Mouse (Mus musculus) splenic B cell, adult 2 months (primary cell): ENCODE data around the gene Zfp740.
A peak's percentile ranks its signal among the peaks of the same experiment; 100 is the strongest.
"Not testable (repeated sequence)": the region's sequence is repeated elsewhere in the genome, so short reads cannot be mapped to it uniquely, and the experiment has no call there.

Experiments used
- DNase-seq: peaks from one replicate; pipeline ENCODE4 v3.0.0-alpha.2; 2011; ENCODE audit warnings: low read depth, low spot score
- H3K27me3 ChIP-seq: 2 replicates; pipeline ENCODE4 v1.6.1; 2012; ENCODE audit warnings: mild to moderate bottlenecking, low read length, moderate library complexity, mixed read lengths; ENCODE audit not compliant: control insufficient read depth, poor library complexity, insufficient read depth, severe bottlenecking
- H3K36me3 ChIP-seq: 2 replicates; pipeline ENCODE4 v1.6.1; 2012; ENCODE audit warnings: mild to moderate bottlenecking, low read length, moderate library complexity, mixed read lengths; ENCODE audit not compliant: control insufficient read depth, poor library complexity, insufficient read depth, severe bottlenecking

The Zfp740 gene

DNA sequence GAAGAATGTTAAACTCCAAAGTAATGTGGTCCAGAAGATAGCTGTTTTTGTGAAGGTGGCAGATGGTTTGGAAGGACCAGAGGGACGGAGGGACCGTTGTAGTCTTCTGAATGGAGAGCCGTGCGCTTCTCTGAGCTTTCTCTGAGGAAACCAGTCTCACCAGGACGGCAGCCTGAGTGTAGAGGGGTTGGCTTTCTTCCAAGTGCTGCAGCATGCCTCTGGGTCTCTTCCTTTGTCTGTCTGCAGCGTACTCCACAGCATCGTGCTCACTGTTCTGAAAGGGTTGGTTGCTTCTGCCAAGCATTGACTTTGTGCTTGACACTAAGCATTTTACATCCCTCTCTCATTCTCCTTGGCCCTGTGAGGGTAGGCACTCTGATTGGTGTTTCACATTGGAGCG is 2.7 kb downstream of the Zfp740 start:
- no peaks in the 10 kb centered on the region for H3K27me3 ChIP-seq
- DNase-seq, result no peak
- peaks cover 8% of the 10 kb centered on the region for H3K36me3 ChIP-seq

DNA sequence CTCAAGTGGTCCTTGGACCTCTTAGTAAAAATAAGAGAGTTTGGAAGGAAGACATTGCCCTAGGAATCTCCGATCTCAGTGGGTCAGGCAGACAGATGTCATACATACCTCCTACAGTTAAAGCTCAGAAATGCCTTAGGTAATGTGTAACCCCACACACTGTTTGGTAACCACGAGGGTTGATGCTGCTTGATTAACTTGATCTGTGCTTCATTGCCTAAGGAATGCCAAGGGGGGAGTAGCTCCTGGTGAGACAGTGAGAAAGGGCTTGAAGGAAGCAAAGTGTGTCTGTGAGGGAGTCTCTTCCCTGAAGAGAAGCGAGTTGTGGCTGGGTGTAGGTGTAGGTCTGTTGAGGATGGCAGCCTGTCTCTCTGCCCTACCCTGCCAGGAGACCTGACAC is 4.3 kb downstream of the Zfp740 start:
- no peak for DNase-seq
- H3K36me3 ChIP-seq, result peaks cover 14% of the 10 kb centered on the region
- H3K27me3 ChIP-seq, result no peaks in the 10 kb centered on the region

DNA sequence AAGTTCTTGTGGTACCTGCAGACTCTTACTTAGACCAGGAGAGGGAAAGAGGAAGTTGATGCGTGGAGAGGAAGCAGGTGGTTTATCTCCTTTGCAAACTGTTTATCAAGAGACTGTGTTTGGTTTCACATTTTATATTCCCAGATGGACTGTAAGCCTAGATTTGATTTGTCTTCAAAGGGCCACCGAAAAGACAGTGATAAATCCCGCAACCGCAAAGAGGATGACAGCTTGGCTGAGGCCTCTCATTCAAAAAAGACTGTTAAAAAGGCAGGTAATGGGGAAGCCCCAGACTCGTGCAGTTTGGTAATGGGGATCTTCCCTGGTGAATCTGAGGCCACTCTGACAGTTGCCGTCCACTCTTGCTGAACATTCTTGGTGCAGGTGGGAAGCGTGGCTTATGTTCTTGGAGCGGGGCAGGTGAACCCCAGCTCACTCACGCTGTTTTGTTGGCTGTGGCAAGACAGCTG is 5.1 kb downstream of the Zfp740 start:
- Histone ChIP-seq H3K36me3 (peaks cover 22% of the 10 kb centered on the region), H3K27me3 (no peaks in the 10 kb centered on the region)
- DNase-seq, result peak; percentile 69

DNA sequence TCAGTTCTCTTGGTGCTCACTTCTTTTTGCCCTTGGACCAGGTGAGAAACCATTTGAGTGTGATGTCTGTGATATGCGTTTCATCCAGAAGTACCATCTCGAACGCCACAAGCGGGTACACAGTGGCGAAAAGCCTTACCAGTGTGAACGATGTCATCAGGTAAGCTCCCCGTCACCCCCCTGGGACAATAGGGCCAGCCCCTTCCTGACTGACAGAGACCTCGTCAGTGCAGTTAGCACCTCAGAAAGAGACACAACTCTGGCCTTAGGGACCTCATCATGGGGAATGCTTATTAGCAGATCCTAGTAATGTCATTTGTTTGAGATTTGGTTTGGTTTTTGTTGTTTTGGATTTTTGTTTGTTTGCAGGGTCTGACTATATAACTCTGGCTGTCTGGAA is 6.1 kb downstream of the Zfp740 start:
- peak; percentile 39 for DNase-seq
- peaks cover 23% of the 10 kb centered on the region for H3K36me3 ChIP-seq
- H3K27me3 ChIP-seq, result no peaks in the 10 kb centered on the region

DNA sequence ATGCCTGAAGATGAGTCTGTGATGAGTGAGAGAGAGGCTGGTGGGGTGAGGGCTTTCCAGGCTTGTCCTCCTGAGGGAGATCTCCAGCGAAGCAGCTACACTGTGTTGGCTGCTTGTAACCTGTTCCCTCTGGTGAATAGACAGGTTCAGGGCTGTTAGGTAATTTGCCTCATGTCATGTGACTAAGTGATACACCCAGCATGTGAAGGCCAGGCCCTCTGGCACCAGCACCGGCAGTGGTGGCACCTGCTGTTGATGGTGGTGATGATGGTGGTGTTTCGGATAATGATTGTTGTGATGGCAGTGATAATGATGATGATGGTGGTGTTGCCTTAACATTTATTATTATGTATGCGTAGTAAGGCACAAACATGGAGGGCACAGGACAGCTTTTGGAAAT is 7.8 kb downstream of the Zfp740 start:
- H3K36me3 ChIP-seq, result peaks cover 20% of the 10 kb centered on the region
- no peaks in the 10 kb centered on the region for H3K27me3 ChIP-seq
- no peak for DNase-seq

DNA sequence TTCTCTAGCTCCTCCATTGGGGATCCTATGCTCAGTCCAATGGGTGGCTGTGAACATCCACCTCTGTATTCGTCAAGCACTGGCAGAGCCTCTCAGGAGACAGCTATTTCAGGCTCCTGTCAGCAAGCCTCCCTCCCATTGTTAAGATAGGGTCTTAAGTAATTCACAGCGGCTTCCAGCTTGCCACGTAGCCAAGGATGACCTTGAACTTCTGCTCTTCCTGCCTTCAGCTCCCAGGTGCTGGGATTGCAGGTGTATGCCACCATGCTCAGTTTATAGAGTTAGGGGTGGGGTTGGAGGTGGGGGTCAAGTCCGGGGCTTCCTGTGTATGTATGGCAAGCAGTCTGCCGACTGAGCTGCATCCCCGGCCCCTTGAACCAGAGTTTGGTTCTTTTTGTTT is 8.8 kb downstream of the Zfp740 start:
- peaks cover 21% of the 10 kb centered on the region for H3K36me3 ChIP-seq
- no peak for DNase-seq
- H3K27me3 ChIP-seq, result no peaks in the 10 kb centered on the region

DNA sequence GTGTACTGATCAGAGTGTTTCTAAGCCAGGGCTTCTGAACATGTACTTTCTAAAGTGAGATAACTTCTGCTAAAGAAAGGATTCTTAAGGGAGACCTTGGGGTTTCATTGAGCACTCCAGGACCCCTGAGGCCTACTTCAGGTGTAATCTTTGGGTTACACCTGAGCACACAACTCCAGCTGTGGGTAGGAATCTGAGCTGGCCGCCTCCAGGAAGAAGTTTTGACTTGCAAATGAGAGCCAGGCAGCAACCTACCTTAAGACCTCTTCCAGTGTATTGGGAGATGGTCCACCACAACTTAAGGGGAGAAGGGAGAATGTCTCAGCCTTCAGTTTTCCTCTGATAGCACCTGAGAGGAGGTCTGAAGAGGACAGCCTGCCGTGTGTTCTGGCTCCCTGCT is 11.1 kb downstream of the Zfp740 start:
- Histone ChIP-seq H3K27me3 (no peaks in the 10 kb centered on the region), H3K36me3 (peaks cover 23% of the 10 kb centered on the region)
- DNase-seq, result no peak

DNA sequence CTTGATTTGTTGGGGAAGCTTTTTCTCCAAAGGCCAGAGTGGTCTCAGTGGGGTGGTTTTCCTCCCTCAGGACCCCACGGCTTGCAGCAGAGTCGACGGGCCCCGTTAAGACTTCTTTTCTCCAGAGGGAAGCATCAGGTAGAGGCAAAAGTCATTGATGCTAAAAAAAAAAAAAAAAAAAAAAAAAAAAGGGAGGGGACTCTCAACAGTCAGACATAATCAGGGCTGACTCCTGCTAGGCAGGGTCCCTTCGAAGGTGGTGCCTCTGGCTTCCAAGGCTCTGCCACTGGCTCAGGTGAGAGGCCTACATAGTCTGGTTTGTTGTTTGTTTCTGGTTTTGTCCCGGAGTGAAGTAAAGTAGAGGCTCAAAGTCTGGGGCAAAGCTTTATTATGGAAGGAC is 12.6 kb downstream of the Zfp740 start:
- no peak for DNase-seq
- H3K36me3 ChIP-seq, result peaks cover 22% of the 10 kb centered on the region

DNA sequence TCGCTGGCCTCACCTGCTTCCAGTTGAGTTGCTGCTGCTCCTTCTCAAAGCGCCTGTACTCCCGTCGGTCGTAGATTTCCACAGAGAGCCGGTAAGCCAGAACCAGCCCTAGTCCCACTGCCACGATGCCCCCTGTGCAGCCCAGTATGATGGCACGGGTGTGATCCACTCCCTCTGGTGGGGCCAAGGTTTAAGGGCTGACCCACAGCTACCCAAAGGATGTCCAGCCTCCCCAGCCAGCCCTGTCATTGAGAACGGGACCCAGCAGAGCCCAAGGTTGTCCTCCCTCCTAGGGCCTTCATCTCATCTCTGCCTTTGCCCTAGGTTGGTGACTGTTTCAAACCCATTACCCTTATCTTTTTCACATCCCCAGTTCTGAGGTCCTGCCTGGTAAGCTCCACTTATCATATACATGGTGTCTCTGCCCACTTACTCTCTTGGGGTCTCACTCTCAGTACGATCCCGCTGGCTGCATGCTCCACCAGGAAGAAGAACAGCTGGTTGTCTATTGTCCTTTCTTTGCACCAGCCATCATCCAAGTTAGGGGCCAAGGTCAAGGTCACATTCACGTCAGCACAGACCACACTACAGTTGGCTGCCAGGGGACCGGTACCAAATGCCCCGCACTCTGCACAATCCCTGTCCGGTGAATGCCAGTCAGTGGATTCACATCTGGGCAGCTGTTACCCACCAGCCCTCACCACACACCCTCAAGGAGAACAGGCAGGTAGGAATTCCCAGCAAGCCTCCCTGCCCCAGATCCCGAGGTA is 13.6 kb downstream of the Zfp740 start:
- Histone ChIP-seq H3K27me3 (no peaks in the 10 kb centered on the region), H3K36me3 (peaks cover 19% of the 10 kb centered on the region)
- DNase-seq, result no peak

More for the DNA sequence above, 12.6 kb downstream of the Zfp740 start:
- no peaks in the 10 kb centered on the region for H3K27me3 ChIP-seq

DNA sequence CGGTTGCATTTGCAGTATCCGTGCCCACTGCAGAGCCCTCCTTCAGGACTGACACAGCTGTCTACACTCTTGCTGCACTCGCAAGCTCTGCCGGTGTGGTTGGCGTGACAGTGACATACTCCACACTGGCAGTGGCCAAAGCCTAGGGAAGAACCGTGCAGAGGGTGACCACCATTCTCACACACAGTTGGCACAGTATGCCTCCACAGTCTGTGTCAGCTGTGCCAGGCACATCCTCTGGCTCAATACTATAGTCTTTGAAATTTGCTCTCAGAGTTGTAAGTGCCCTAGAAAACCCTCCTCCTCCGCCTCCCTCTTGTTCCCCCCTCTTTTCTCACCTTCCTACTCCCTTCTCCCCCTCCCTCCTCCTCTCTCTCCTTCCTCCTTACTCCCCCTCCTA is 14.3 kb downstream of the Zfp740 start:
- Histone ChIP-seq H3K36me3 (peaks cover 18% of the 10 kb centered on the region), H3K27me3 (no peaks in the 10 kb centered on the region)
- DNase-seq, result no peak

DNA sequence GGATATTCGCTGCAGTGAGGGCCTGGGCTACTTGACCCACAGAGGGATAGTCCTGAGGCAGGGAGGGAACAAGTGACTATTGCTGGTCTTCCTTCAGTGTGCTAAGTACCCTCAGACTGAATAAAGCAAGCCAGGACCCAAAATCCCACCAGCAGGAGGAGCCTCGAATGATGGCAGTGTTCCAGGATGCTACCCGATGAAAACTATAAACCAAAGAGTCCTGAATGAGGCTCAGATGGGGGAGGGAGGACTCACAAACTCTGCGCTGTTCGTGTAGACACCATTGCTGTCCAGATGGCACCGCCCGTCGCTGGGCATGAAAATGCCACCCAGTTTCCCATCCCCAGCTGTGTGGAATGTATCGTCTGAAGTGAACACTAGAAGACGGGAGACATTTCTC is 19.3 kb downstream of the Zfp740 start:
- H3K27me3 ChIP-seq, result no peaks in the 10 kb centered on the region
- peaks cover 14% of the 10 kb centered on the region for H3K36me3 ChIP-seq
- DNase-seq, result no peak

DNA sequence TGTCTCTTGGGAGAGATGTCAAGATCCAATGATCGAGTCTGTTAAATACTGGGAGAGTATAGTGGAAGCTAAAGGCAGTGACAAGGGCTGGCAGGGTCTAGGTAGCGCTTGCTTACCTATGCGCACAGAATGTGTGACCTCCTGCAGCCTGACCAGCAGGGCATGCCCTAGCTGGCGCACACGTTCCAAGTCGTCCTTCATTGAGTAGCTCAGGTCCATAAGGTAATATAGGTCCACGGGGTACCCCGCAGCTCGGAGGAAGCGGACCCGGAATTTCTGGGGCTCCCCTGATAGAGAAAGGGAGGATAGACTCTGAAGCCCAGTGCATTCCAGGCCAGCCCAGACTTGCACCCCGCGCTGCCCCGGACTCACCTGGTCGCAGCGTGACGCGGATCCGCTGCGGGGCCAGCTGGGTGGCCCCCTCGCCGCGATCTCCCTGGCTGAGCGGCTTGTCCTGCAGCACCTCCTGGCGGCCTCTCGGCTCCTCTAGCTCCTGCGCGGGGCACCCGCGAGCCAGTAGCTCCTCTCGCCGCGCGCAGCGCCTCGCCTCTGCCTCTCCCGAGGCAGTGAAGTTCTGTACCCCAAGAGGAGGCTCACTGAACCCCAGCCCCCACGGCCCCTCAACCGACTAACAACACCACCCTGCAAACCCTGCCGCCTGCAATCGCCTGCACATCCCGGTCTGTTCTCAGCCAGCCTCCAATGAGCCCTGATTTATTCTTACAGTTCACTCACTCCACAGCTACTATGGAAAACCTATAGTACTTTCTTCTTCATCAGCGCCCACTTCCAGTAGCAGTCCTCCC is 21.3 kb downstream of the Zfp740 start:
- DNase-seq, result peak; percentile 85
- Histone ChIP-seq H3K36me3 (peaks cover 12% of the 10 kb centered on the region), H3K27me3 (no peaks in the 10 kb centered on the region)

DNA sequence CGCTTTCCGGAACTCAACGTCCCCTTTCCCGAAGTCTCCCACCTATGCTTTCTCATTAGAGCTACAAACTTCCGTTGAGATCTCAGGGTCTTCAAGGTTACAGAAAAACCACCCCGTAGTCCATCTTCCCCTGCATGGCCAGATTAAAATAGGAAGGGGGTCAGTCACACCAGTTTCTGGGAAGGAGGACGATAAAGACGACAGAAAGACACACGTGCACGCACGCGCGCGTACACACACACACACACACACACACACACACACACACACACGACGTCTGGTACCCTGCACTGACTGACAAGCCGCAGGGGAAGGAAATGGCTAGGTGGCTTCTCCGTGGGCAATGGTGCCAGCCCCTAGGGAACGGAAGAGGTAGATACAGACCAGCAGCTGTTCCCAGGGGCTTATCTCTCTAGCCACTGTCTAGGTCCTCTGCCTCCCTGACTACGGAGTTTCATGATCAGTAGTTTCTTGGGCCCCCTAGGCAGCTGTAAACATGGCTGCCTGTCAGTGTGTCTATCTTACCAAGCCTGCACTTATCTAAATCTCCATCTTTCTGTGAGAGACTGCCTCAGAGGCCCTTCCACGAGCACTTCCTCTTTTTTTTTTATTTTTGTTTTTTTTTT is 22.1 kb downstream of the Zfp740 start:
- peaks cover 12% of the 10 kb centered on the region for H3K36me3 ChIP-seq
- DNase-seq, result peak; percentile 87
- H3K27me3 ChIP-seq, result no peaks in the 10 kb centered on the region

DNA sequence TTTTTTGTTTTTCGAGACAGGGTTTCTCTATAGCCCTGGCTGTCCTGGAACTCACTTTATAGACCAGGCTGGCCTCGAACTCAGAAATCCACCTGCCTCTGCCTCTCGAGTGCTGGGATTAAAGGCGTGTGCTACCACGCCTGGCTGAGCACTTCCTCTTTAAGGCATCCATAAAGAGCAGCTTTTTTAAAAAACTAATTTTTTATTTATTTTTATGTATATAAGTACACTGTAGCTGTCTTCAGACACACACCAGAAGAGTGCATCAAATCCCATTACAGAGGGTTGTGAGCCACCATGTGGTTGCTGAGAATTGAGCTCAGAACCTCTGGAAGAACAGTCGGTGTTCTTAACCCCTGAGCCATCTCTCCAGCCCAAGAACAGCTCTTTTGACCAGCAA is 22.6 kb downstream of the Zfp740 start:
- DNase-seq, H3K27me3 ChIP-seq: not testable (repeated sequence)
- H3K36me3 ChIP-seq, result peaks cover 12% of the 10 kb centered on the region
